Mouse (Mus musculus) megakaryocyte, embryonic 14.5 days (primary cell): ENCODE measurements around the gene Ubxn1.

Source experiments
- FLI1 ChIP-seq: IDR thresholded peaks from 2 replicates; pipeline ENCODE4 v1.6.1; 2012; ENCODE audit warnings: low read length, inconsistent platforms, mixed read lengths
- GATA1 ChIP-seq: IDR thresholded peaks from 3 replicates; pipeline ENCODE4 v1.6.1; 2012; ENCODE audit warnings: mixed read lengths, low read length, inconsistent platforms, borderline replicate concordance

- no peak for TF ChIP-seq GATA1
- TF ChIP-seq FLI1: no peak
Observed at GRCm38 (mm10) chr19:8880311-8881033, 9.2 kb downstream of the Ubxn1 start, which contains the start of gene Uqcc3.
